Mouse (Mus musculus): ENCODE results near the gene Slc8a3.

DNA sequence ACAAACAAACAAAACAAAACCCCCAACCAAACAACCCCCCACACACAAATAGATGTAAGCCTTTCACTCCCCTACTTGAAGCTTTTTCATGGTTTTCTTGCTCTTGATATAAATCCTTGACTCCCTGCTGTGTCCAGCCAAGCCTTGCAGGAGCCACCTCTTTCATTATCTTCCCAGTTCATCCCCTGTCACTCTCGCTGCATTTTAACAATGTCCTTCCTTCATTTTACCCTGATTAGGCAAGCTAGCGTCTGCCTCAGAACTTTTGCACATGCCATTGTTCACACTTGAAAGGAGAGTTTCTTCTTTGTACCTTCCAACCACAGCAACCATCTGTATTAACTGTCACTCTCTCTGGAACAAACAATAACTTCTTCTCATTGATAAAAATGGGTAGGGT, 15.2 kb downstream of the Slc8a3 start:
- TF ChIP-seq MAFK (IDR thresholded peaks at IDR 0.05; ENCODE audit: insufficient read depth, low read depth, low read length) (no peak), ZNF384 (IDR thresholded peaks at IDR 0.05; ENCODE audit: low read depth, low read length) (no peak), CHD2 (IDR thresholded peaks at IDR 0.05; ENCODE audit: low read depth, low read length) (no peak), HCFC1 (IDR thresholded peaks at IDR 0.05; ENCODE audit: borderline replicate concordance, insufficient read depth, low read length) (no peak), ZC3H11A (IDR thresholded peaks at IDR 0.05; ENCODE audit: borderline replicate concordance, low read depth, low read length) (no peak)
